Mouse (Mus musculus): ENCODE data around the gene Myo1e. TPM values are rescaled to one million over a fixed set of nuclear protein-coding genes. Genes with fewer than 3 reads are reported as not detected.
A peak's percentile ranks its signal among the peaks of the same experiment; 100 is the strongest.

Myo1e gene
- 10 to 100 TPM; 14.1 to 14.7 TPM for total RNA-seq (2021)
- long read RNA-seq, experiment 1, full-length matches to known transcripts, result 32 of 43 reads
- long read RNA-seq, experiment 1, partial matches to known transcripts, result 9 of 43 reads
- long read RNA-seq, experiment 1, other reads (novel, unspliced or antisense), result 2 of 43 reads
- long read RNA-seq, experiment 2, full-length matches to known transcripts, result 29 of 41 reads
- long read RNA-seq, experiment 2, partial matches to known transcripts, result 5 of 41 reads
- long read RNA-seq, experiment 2, other reads (novel, unspliced or antisense), result 7 of 41 reads

GRCm38 (mm10) chr9:70207151-70207831 is at the start of gene Myo1e:
Gene Myo1e (plus strand): TSS chr9:70207350.
- H3K27ac ChIP-seq, result peak within 1 kb of the TSS; percentile 81
- peak within 1 kb of the TSS; percentile 76 for H3K4me3 ChIP-seq
- no peak for TF ChIP-seq CTCF (IDR thresholded peaks at IDR 0.05)
- intact Hi-C loops (cut with DNase I), result loop anchor here (2.0 to 10.0 kb wide), 3 partner anchors 66 to 185 kb away; no protein-coding TSS in a partner anchor
- DNase-seq (ENCODE audit: extremely low spot score in 1 of 2, low spot score in 2 of 2), result peak; percentile 80 to 86

- no peak for TF ChIP-seq CTCF (IDR thresholded peaks at IDR 0.05)
- intact Hi-C loops (cut with DNase I), result no loop called here
- Histone ChIP-seq H3K4me3 (no peak overlapping the region), H3K27ac (peak overlapping the region; percentile 32; the same call in 1 of the 2 replicates)
- DNase-seq (ENCODE audit: extremely low spot score in 1 of 2, low spot score in 2 of 2), result peak in 1 of 2 experiments; percentile 37
Measured at GRCm38 (mm10) chr9:70160071-70160470, 47.1 kb upstream of the Myo1e start.

- TF ChIP-seq CTCF (IDR thresholded peaks at IDR 0.05), result peak; percentile 39
- intact Hi-C loops (cut with DNase I), result no loop called here
- DNase-seq (ENCODE audit: extremely low spot score in 1 of 2, low spot score in 2 of 2), result no peak
- no peak overlapping the region for H3K27ac ChIP-seq
- H3K4me3 ChIP-seq, result no peak overlapping the region
Measured at GRCm38 (mm10) chr9:70168973-70169372, 38.2 kb upstream of the Myo1e start.

- Histone ChIP-seq H3K4me3 (no peak overlapping the region), H3K27ac (no peak overlapping the region)
- DNase-seq (ENCODE audit: extremely low spot score in 1 of 2, low spot score in 2 of 2), result no peak
- no peak for TF ChIP-seq CTCF (IDR thresholded peaks at IDR 0.05)
- intact Hi-C loops (cut with DNase I), result no loop called here
Measured at GRCm38 (mm10) chr9:70174291-70174848, 32.8 kb upstream of the Myo1e start.

- DNase-seq (ENCODE audit: extremely low spot score in 1 of 2, low spot score in 2 of 2), result no peak
- TF ChIP-seq CTCF (IDR thresholded peaks at IDR 0.05), result no peak
- Histone ChIP-seq H3K4me3 (no peak overlapping the region), H3K27ac (no peak overlapping the region)
- intact Hi-C loops (cut with DNase I), result no loop called here
Measured at GRCm38 (mm10) chr9:70174896-70175295, 32.3 kb upstream of the Myo1e start.

- no peak for TF ChIP-seq CTCF (IDR thresholded peaks at IDR 0.05)
- no peak for DNase-seq (ENCODE audit: extremely low spot score in 1 of 2, low spot score in 2 of 2)
- Histone ChIP-seq H3K27ac (no peak overlapping the region), H3K4me3 (no peak overlapping the region)
- intact Hi-C loops (cut with DNase I), result no loop called here
Measured at GRCm38 (mm10) chr9:70176291-70176690, 30.9 kb upstream of the Myo1e start.

GRCm38 (mm10) chr9:70181719-70182118 is 25.4 kb upstream of the Myo1e start:
- Histone ChIP-seq H3K27ac (no peak overlapping the region), H3K4me3 (no peak overlapping the region)
- TF ChIP-seq CTCF (IDR thresholded peaks at IDR 0.05), result no peak
- intact Hi-C loops (cut with DNase I), result no loop called here
- no peak for DNase-seq (ENCODE audit: extremely low spot score in 1 of 2, low spot score in 2 of 2)

- intact Hi-C loops (cut with DNase I), result no loop called here
- no peak overlapping the region for H3K4me3 ChIP-seq
- no peak overlapping the region for H3K27ac ChIP-seq
- no peak for TF ChIP-seq CTCF (IDR thresholded peaks at IDR 0.05)
- DNase-seq (ENCODE audit: extremely low spot score in 1 of 2, low spot score in 2 of 2), result no peak
Measured at GRCm38 (mm10) chr9:70182639-70183038, 24.5 kb upstream of the Myo1e start.

- no peak for DNase-seq (ENCODE audit: extremely low spot score in 1 of 2, low spot score in 2 of 2)
- Histone ChIP-seq H3K4me3 (no peak overlapping the region), H3K27ac (no peak overlapping the region)
- intact Hi-C loops (cut with DNase I), result no loop called here
- no peak for TF ChIP-seq CTCF (IDR thresholded peaks at IDR 0.05)
Measured at GRCm38 (mm10) chr9:70192336-70192735, 14.8 kb upstream of the Myo1e start.

GRCm38 (mm10) chr9:70194622-70195021 is 12.5 kb upstream of the Myo1e start:
- H3K4me3 ChIP-seq, result no peak overlapping the region
- H3K27ac ChIP-seq, result no peak overlapping the region
- intact Hi-C loops (cut with DNase I), result no loop called here
- no peak for DNase-seq (ENCODE audit: extremely low spot score in 1 of 2, low spot score in 2 of 2)
- TF ChIP-seq CTCF (IDR thresholded peaks at IDR 0.05), result no peak

GRCm38 (mm10) chr9:70196956-70197659 is 10.0 kb upstream of the Myo1e start:
- Histone ChIP-seq H3K27ac (no peak overlapping the region), H3K4me3 (no peak overlapping the region)
- intact Hi-C loops (cut with DNase I), result no loop called here
- DNase-seq (ENCODE audit: extremely low spot score in 1 of 2, low spot score in 2 of 2), result no peak
- no peak for TF ChIP-seq CTCF (IDR thresholded peaks at IDR 0.05)

GRCm38 (mm10) chr9:70197992-70198391 is 9.2 kb upstream of the Myo1e start:
- no peak for DNase-seq (ENCODE audit: extremely low spot score in 1 of 2, low spot score in 2 of 2)
- no peak for TF ChIP-seq CTCF (IDR thresholded peaks at IDR 0.05)
- no peak overlapping the region for H3K27ac ChIP-seq
- H3K4me3 ChIP-seq, result no peak overlapping the region
- intact Hi-C loops (cut with DNase I), result no loop called here
